Mouse (Mus musculus): ENCODE measurements around the gene Cpsf4l. TPM values are rescaled to one million over a fixed set of nuclear protein-coding genes. Genes with fewer than 3 reads are reported as not detected.

Cpsf4l gene
- total and polyA plus RNA-seq, 3 experiments = 0.13 to 0.43 TPM; not detected in 1

DNA sequence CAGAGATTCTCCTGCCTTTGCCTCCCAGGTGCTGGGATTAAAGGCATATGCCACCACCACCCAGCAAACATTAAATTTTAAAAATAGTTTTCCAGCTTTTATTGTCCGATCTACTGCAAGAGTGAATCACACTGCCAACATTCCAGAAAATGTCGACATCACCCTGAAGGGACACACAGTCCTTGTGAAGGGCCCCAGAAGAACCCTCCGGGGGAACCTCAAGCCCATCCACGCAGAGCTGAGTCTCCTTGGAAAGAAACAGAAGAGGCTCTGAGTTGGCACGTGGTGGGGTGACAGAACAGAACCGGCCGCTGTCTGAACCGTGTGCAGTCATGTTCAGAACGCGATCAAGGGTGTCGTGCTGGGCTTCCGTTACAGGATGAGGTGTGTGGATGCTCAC, 46.8 kb upstream of the Cpsf4l start:
- Histone ChIP-seq H3K9me3 (replicated peaks; ENCODE audit: low read length) (no peaks in the 10 kb centered on the region), H3K79me2 (replicated peaks; ENCODE audit: control insufficient read depth, extremely low read depth, insufficient read depth, poor library complexity, severe bottlenecking) (no peaks in the 10 kb centered on the region), H3K4me2 (ENCODE audit: insufficient read depth, low read depth, poor library complexity, severe bottlenecking) (no peak overlapping the region), H3K4me1 (ENCODE audit: control insufficient read depth in 1 of 2, insufficient read depth in 2 of 2) (peaks cover 5 to 36% of the 10 kb centered on the region in 2 experiments; a peak in 3 of 4 replicates), H3K4me3 (replicated peaks in 1 of 3; ENCODE audit: low read depth in 2 of 3, low read length in 2 of 3, poor library complexity in 1 of 3) (no peak overlapping the region), H3K36me3 (replicated peaks in 1 of 2; ENCODE audit: control insufficient read depth in 1 of 2, insufficient read depth in 1 of 2, low read length in 1 of 2) (no peaks in the 10 kb centered on the region), H3K27me3 (replicated peaks) (no peaks in the 10 kb centered on the region), H3K9ac (ENCODE audit: insufficient read depth, low read depth) (no peak overlapping the region), H3K27ac (ENCODE audit: insufficient read depth, low read depth) (no peak overlapping the region)
- TF ChIP-seq PAX5 (IDR thresholded peaks at IDR 0.05; ENCODE audit: low read length) (no peak), RCOR1 (conservative IDR thresholded peaks at IDR 0.05; ENCODE audit: low read depth, low read length) (no peak)
- dilution Hi-C loops (cut with MboI; ENCODE audit: extremely low pct_ligation_motif_present, extremely low pct_unique_long_range_greater_than_20kb, low sequenced_read_pairs) (no loop called here), in situ Hi-C loops (cut with MboI; ENCODE audit: low pct_ligation_motif_present, low pct_unique_long_range_greater_than_20kb, low sequenced_read_pairs) (no loop called here)
- DNase-seq (ENCODE audit: extremely low read depth) = no peak

DNA sequence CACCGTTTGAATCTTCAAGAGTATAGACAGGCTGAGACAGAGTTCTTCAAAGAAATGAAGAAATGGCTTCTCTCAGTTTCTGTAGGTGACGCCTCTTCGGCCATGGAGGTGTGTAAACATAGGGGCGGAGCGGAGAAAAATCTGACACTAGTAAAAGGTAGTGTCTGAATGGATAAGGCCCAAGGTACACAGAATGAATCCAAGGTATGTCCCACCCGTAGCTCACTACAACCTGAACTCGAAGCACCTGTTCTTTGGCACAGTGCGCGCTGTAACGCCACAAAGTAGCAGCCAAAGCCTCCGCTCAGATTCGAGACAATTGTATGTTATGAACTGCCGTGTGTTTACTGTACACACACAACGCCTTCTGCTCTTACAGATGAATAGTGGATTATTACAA, 46.1 kb upstream of the Cpsf4l start:
- Histone ChIP-seq H3K4me2 (ENCODE audit: insufficient read depth, low read depth, poor library complexity, severe bottlenecking) (no peak overlapping the region), H3K27me3 (replicated peaks) (no peaks in the 10 kb centered on the region), H3K36me3 (replicated peaks in 1 of 2; ENCODE audit: control insufficient read depth in 1 of 2, insufficient read depth in 1 of 2, low read length in 1 of 2) (no peaks in the 10 kb centered on the region), H3K79me2 (replicated peaks; ENCODE audit: control insufficient read depth, extremely low read depth, insufficient read depth, poor library complexity, severe bottlenecking) (no peaks in the 10 kb centered on the region), H3K27ac (ENCODE audit: insufficient read depth, low read depth) (no peak overlapping the region), H3K9me3 (replicated peaks; ENCODE audit: low read length) (no peaks in the 10 kb centered on the region), H3K4me3 (replicated peaks in 1 of 3; ENCODE audit: low read depth in 2 of 3, low read length in 2 of 3, poor library complexity in 1 of 3) (no peak overlapping the region), H3K4me1 (ENCODE audit: control insufficient read depth in 1 of 2, insufficient read depth in 2 of 2) (peaks cover 0 to 29% of the 10 kb centered on the region in 2 experiments; a peak in 2 of 4 replicates), H3K9ac (ENCODE audit: insufficient read depth, low read depth) (no peak overlapping the region)
- dilution Hi-C loops (cut with MboI; ENCODE audit: extremely low pct_ligation_motif_present, extremely low pct_unique_long_range_greater_than_20kb, low sequenced_read_pairs) (no loop called here), in situ Hi-C loops (cut with MboI; ENCODE audit: low pct_ligation_motif_present, low pct_unique_long_range_greater_than_20kb, low sequenced_read_pairs) (no loop called here)
- TF ChIP-seq POLR2AphosphoS2 (IDR thresholded peaks at IDR 0.05; ENCODE audit: low read depth, low read length) (no peak), GABPA (IDR thresholded peaks at IDR 0.05; ENCODE audit: insufficient replicate concordance, low read depth, low read length) (no peak), IRF4 (IDR thresholded peaks at IDR 0.05; ENCODE audit: low read depth, low read length) (no peak), USF2 (conservative IDR thresholded peaks at IDR 0.05; ENCODE audit: low read depth, low read length) (no peak), ZC3H11A (IDR thresholded peaks at IDR 0.05; ENCODE audit: low read depth, low read length) (no peak), MAX (IDR thresholded peaks at IDR 0.05; ENCODE audit: low read length) (no peak)
- no peak for DNase-seq (ENCODE audit: extremely low read depth)

DNA sequence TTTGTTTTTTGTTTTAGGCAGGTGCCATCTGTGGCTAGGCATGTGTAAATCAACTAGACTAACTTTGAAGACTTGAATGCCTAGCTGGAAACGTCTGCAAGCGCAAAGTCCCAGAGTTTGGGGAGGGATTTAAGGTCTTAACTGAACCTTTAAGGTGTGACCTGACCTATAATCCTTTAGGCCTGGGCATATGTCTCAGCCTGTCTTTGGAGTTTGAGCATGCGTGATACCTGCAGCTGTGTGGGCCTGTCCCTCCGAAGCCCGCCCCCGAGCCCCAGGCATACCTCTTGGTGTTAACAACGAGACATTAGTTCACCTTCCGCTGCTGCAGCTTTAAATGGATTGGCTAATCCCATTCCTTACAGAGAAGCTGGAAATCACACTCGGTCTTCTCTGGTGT, 45.0 kb upstream of the Cpsf4l start:
- Histone ChIP-seq H3K27me3 (replicated peaks) (no peaks in the 10 kb centered on the region), H3K4me1 (ENCODE audit: control insufficient read depth in 1 of 2, insufficient read depth in 2 of 2) (peaks cover 0 to 34% of the 10 kb centered on the region in 2 experiments; a peak in 2 of 4 replicates), H3K4me2 (ENCODE audit: insufficient read depth, low read depth, poor library complexity, severe bottlenecking) (no peak overlapping the region), H3K9me3 (replicated peaks; ENCODE audit: low read length) (no peaks in the 10 kb centered on the region), H3K27ac (ENCODE audit: insufficient read depth, low read depth) (no peak overlapping the region), H3K79me2 (replicated peaks; ENCODE audit: control insufficient read depth, extremely low read depth, insufficient read depth, poor library complexity, severe bottlenecking) (no peaks in the 10 kb centered on the region), H3K36me3 (replicated peaks in 1 of 2; ENCODE audit: control insufficient read depth in 1 of 2, insufficient read depth in 1 of 2, low read length in 1 of 2) (no peaks in the 10 kb centered on the region), H3K9ac (ENCODE audit: insufficient read depth, low read depth) (no peak overlapping the region), H3K4me3 (replicated peaks in 1 of 3; ENCODE audit: low read depth in 2 of 3, low read length in 2 of 3, poor library complexity in 1 of 3) (no peak overlapping the region)
- in situ Hi-C loops (cut with MboI; ENCODE audit: low pct_ligation_motif_present, low pct_unique_long_range_greater_than_20kb, low sequenced_read_pairs) (loop anchor here (5.0 kb wide), 1 partner anchor 57 kb away; no protein-coding TSS in a partner anchor), dilution Hi-C loops (cut with MboI; ENCODE audit: extremely low pct_ligation_motif_present, extremely low pct_unique_long_range_greater_than_20kb, low sequenced_read_pairs) (no loop called here)
- DNase-seq (ENCODE audit: extremely low read depth) = no peak
- TF ChIP-seq POLR2A (IDR thresholded peaks at IDR 0.05; ENCODE audit: low read depth, low read length) (no peak), MEF2A (IDR thresholded peaks at IDR 0.05; ENCODE audit: borderline replicate concordance, low read depth, low read length) (no peak), HCFC1 (IDR thresholded peaks at IDR 0.05; ENCODE audit: low read depth, low read length) (no peak), CHD1 (IDR thresholded peaks at IDR 0.05; ENCODE audit: low read depth, low read length) (no peak), IRF4 (IDR thresholded peaks at IDR 0.05; ENCODE audit: low read depth, low read length) (no peak), MYC (IDR thresholded peaks at IDR 0.05; ENCODE audit: low read depth, low read length) (no peak)

Measured in CH12.LX (cell line).